Mouse (Mus musculus) liver, embryonic 15.5 days (tissue): ENCODE measurements around the gene Maml3. TPM values are rescaled to one million over a fixed set of nuclear protein-coding genes. Genes with fewer than 3 reads are reported as not detected.

ENCODE experiments used
- ATAC-seq: fragments of 200-750 bp; cut with Nextera tagmentation; 2 replicates; pipeline ENCODE4 v1.8.0; 2017; ENCODE audit warnings: moderate number of reproducible peaks, mild to moderate bottlenecking, moderate library complexity; ENCODE audit not compliant: insufficient read depth
- H3K27ac ChIP-seq: fragments of 300-500 bp; sonication (generic); replicated peaks from 2 replicates; pipeline ENCODE4 v1.5.1; 2015; ENCODE audit warnings: mild to moderate bottlenecking, inconsistent platforms
- H3K27me3 ChIP-seq: fragments of 300-500 bp; sonication (generic); 2 replicates; pipeline ENCODE4 v1.6.1; 2015; ENCODE audit warnings: mild to moderate bottlenecking, inconsistent platforms
- H3K36me3 ChIP-seq: fragments of 300-500 bp; sonication (generic); replicated peaks from 2 replicates; pipeline ENCODE4 v1.6.1; 2015; ENCODE audit warnings: moderate library complexity, mild to moderate bottlenecking, inconsistent platforms
- H3K4me1 ChIP-seq: fragments of 300-500 bp; sonication (generic); replicated peaks from 2 replicates; pipeline ENCODE4 v1.6.1; 2015; ENCODE audit warnings: inconsistent platforms
- H3K4me2 ChIP-seq: fragments of 300-500 bp; sonication (generic); 2 replicates; pipeline ENCODE4 v1.6.1; 2015; ENCODE audit warnings: moderate library complexity, mild to moderate bottlenecking, inconsistent platforms
- H3K4me3 ChIP-seq: fragments of 300-500 bp; sonication (generic); replicated peaks from 2 replicates; pipeline ENCODE4 v1.5.1; 2015; ENCODE audit warnings: mild to moderate bottlenecking, inconsistent platforms
- H3K9ac ChIP-seq: fragments of 300-500 bp; sonication (generic); 2 replicates; pipeline ENCODE4 v1.6.1; 2015; ENCODE audit warnings: moderate library complexity, mild to moderate bottlenecking, inconsistent platforms
- H3K9me3 ChIP-seq: fragments of 300-500 bp; sonication (generic); replicated peaks from 2 replicates; pipeline ENCODE4 v1.6.1; 2016; ENCODE audit warnings: inconsistent platforms
- WGBS: fragments of 180-500 bp; shearing (Covaris S2); methylation state at CpG from one replicate; pipeline ENCODE4 v1.1.7; 2015; ENCODE audit warnings: mixed read lengths; ENCODE audit not compliant: insufficient replicate concordance; 5-methylcytosine and 5-hydroxymethylcytosine counted together
- polyA plus RNA-seq: library from polyadenylated mRNA; unstranded; fragments of >200 nt; fragmentation: Nextera tagmentation; extraction: Ambion mirVana; gene quantifications from 2 replicates; pipeline ENCODE4 v1.2.1, GENCODE M21; 2015

Maml3 gene
- polyA plus RNA-seq, 1 experiment from 2014 or later: 0.73 TPM

- peak overlapping the region; percentile 18; the same call in 1 of the 2 replicates for H3K9ac ChIP-seq
- H3K4me1 ChIP-seq: peaks cover 17% of the 10 kb centered on the region
- H3K27ac ChIP-seq: no peak overlapping the region
- WGBS: under 1% methylated on average over 27 of the region's 27 CpGs
- H3K36me3 ChIP-seq: no peaks in the 10 kb centered on the region
- peak; percentile 63 for ATAC-seq
- no peaks in the 10 kb centered on the region for H3K9me3 ChIP-seq
- H3K4me2 ChIP-seq: peak overlapping the region; percentile 76
- peaks cover 32% of the 10 kb centered on the region for H3K27me3 ChIP-seq
- peak overlapping the region; percentile 46 for H3K4me3 ChIP-seq
These were observed 403.6 kb downstream of the Maml3 start for GRCm38 (mm10) chr3:51701281-51701751.

GRCm38 (mm10) chr3:51700731-51701280, 404.1 kb downstream of the Maml3 start:
- Histone ChIP-seq H3K4me3 (peak overlapping the region; percentile 46; the same call in 1 of the 2 replicates), H3K9me3 (no peaks in the 10 kb centered on the region), H3K4me2 (peak overlapping the region; percentile 76), H3K4me1 (peaks cover 17% of the 10 kb centered on the region), H3K27me3 (peaks cover 32% of the 10 kb centered on the region), H3K27ac (no peak overlapping the region), H3K36me3 (no peaks in the 10 kb centered on the region), H3K9ac (no peak overlapping the region)
- ATAC-seq: no peak
- 23% methylated on average over 15 of the region's 15 CpGs for WGBS

- no peaks in the 10 kb centered on the region for H3K9me3 ChIP-seq
- no peaks in the 10 kb centered on the region for H3K36me3 ChIP-seq
- peaks cover 17% of the 10 kb centered on the region for H3K4me1 ChIP-seq
- H3K4me2 ChIP-seq: no peak overlapping the region
- 75% methylated on average over 4 of the region's 4 CpGs for WGBS
- H3K27ac ChIP-seq: no peak overlapping the region
- no peak overlapping the region for H3K4me3 ChIP-seq
- peaks cover 32% of the 10 kb centered on the region for H3K27me3 ChIP-seq
- ATAC-seq: no peak
- H3K9ac ChIP-seq: no peak overlapping the region
These were observed 404.8 kb downstream of the Maml3 start for GRCm38 (mm10) chr3:51700123-51700522.

GRCm38 (mm10) chr3:51697931-51698330, 406.9 kb downstream of the Maml3 start:
- no peak for ATAC-seq
- Histone ChIP-seq H3K9ac (no peak overlapping the region), H3K27ac (no peak overlapping the region), H3K4me1 (peaks cover 17% of the 10 kb centered on the region), H3K36me3 (no peaks in the 10 kb centered on the region), H3K9me3 (no peaks in the 10 kb centered on the region), H3K27me3 (peaks cover 27% of the 10 kb centered on the region), H3K4me3 (no peak overlapping the region), H3K4me2 (no peak overlapping the region)
- WGBS: 57% methylated on average over 3 of the region's 3 CpGs

GRCm38 (mm10) chr3:51695713-51696112, 409.2 kb downstream of the Maml3 start:
- H3K4me2 ChIP-seq: no peak overlapping the region
- H3K27me3 ChIP-seq: 0 out of 2 replicates have a peak, but pooled peaks cover 9% of the 10 kb centered on the region
- WGBS: 66% methylated on average over 3 of the region's 3 CpGs
- H3K4me1 ChIP-seq: peaks cover 1% of the 10 kb centered on the region; the same call in 1 of the 2 replicates
- no peak overlapping the region for H3K27ac ChIP-seq
- H3K9ac ChIP-seq: no peak overlapping the region
- no peak overlapping the region for H3K4me3 ChIP-seq
- no peak for ATAC-seq
- no peaks in the 10 kb centered on the region for H3K36me3 ChIP-seq
- H3K9me3 ChIP-seq: no peaks in the 10 kb centered on the region

GRCm38 (mm10) chr3:51694576-51694975, 410.3 kb downstream of the Maml3 start:
- H3K27me3 ChIP-seq: 0 out of 2 replicates have a peak, but pooled peaks cover 2% of the 10 kb centered on the region
- H3K4me2 ChIP-seq: no peak overlapping the region
- no peak overlapping the region for H3K9ac ChIP-seq
- H3K4me3 ChIP-seq: no peak overlapping the region
- 80% methylated on average over 14 of the region's 14 CpGs for WGBS
- ATAC-seq: no peak
- H3K9me3 ChIP-seq: no peaks in the 10 kb centered on the region
- H3K27ac ChIP-seq: no peak overlapping the region
- no peaks in the 10 kb centered on the region; the same call in 1 of the 2 replicates for H3K36me3 ChIP-seq
- no peaks in the 10 kb centered on the region for H3K4me1 ChIP-seq

- no peak for ATAC-seq
- Histone ChIP-seq H3K4me3 (no peak overlapping the region), H3K4me1 (peaks cover 13% of the 10 kb centered on the region), H3K36me3 (no peaks in the 10 kb centered on the region; the same call in 1 of the 2 replicates), H3K9me3 (no peaks in the 10 kb centered on the region), H3K9ac (no peak overlapping the region), H3K27ac (no peak overlapping the region), H3K27me3 (no peaks in the 10 kb centered on the region), H3K4me2 (no peak overlapping the region)
- 76% methylated on average over 10 of the region's 10 CpGs for WGBS
These were observed 411.7 kb downstream of the Maml3 start for GRCm38 (mm10) chr3:51693196-51693595.

GRCm38 (mm10) chr3:51688725-51689124, 416.2 kb downstream of the Maml3 start:
- Histone ChIP-seq H3K36me3 (no peaks in the 10 kb centered on the region; the same call in 1 of the 2 replicates), H3K27me3 (no peaks in the 10 kb centered on the region), H3K4me1 (peaks cover 17% of the 10 kb centered on the region), H3K9me3 (no peaks in the 10 kb centered on the region), H3K4me2 (peak overlapping the region; percentile 28), H3K9ac (no peak overlapping the region), H3K4me3 (no peak overlapping the region), H3K27ac (peak overlapping the region; percentile 24; the same call in 1 of the 2 replicates)
- 20% methylated on average over 8 of the region's 8 CpGs for WGBS
- peak; percentile 91 for ATAC-seq

GRCm38 (mm10) chr3:51686791-51687190, 418.1 kb downstream of the Maml3 start:
- Histone ChIP-seq H3K9me3 (no peaks in the 10 kb centered on the region), H3K27me3 (no peaks in the 10 kb centered on the region), H3K9ac (no peak overlapping the region), H3K36me3 (no peaks in the 10 kb centered on the region; the same call in 1 of the 2 replicates), H3K27ac (no peak overlapping the region), H3K4me2 (no peak overlapping the region), H3K4me3 (no peak overlapping the region), H3K4me1 (peaks cover 17% of the 10 kb centered on the region)
- no peak for ATAC-seq
- WGBS: 74% methylated on average over 6 of the region's 6 CpGs

- peaks cover 17% of the 10 kb centered on the region for H3K4me1 ChIP-seq
- WGBS: 75% methylated on average over 6 of the region's 6 CpGs
- no peaks in the 10 kb centered on the region; the same call in 1 of the 2 replicates for H3K36me3 ChIP-seq
- no peak overlapping the region for H3K4me3 ChIP-seq
- ATAC-seq: no peak
- H3K9me3 ChIP-seq: no peaks in the 10 kb centered on the region
- no peak overlapping the region for H3K9ac ChIP-seq
- H3K4me2 ChIP-seq: no peak overlapping the region
- no peaks in the 10 kb centered on the region for H3K27me3 ChIP-seq
- no peak overlapping the region for H3K27ac ChIP-seq
These were observed 418.6 kb downstream of the Maml3 start for GRCm38 (mm10) chr3:51686316-51686715.

GRCm38 (mm10) chr3:51685539-51685938, 419.3 kb downstream of the Maml3 start:
- H3K36me3 ChIP-seq: no peaks in the 10 kb centered on the region; the same call in 1 of the 2 replicates
- H3K27ac ChIP-seq: no peak overlapping the region
- ATAC-seq: no peak
- no peaks in the 10 kb centered on the region for H3K9me3 ChIP-seq
- H3K4me3 ChIP-seq: no peak overlapping the region
- no peaks in the 10 kb centered on the region for H3K27me3 ChIP-seq
- H3K9ac ChIP-seq: no peak overlapping the region
- peaks cover 17% of the 10 kb centered on the region for H3K4me1 ChIP-seq
- no peak overlapping the region for H3K4me2 ChIP-seq
- WGBS: 79% methylated on average over 6 of the region's 6 CpGs
